Mouse (Mus musculus) brain, embryonic 14.5 days (tissue): Measurements from ENCODE around the gene Ppfibp1.

ENCODE experiments used
- CTCF ChIP-seq: fragments of 200-500 bp; IDR thresholded peaks from 2 replicates; pipeline ENCODE4 v1.5.1; 2012; ENCODE audit warnings: inconsistent platforms, mild to moderate bottlenecking, moderate library complexity, borderline replicate concordance; ENCODE audit not compliant: insufficient read depth, insufficient read length; ENCODE audit errors: extremely low read depth
- POLR2A ChIP-seq: fragments of 200-500 bp; IDR thresholded peaks from 2 replicates; pipeline ENCODE4 v1.6.1; 2012; ENCODE audit warnings: mild to moderate bottlenecking, inconsistent platforms, borderline replicate concordance; ENCODE audit not compliant: poor library complexity, insufficient read depth, insufficient read length, severe bottlenecking; ENCODE audit errors: extremely low read depth

DNA sequence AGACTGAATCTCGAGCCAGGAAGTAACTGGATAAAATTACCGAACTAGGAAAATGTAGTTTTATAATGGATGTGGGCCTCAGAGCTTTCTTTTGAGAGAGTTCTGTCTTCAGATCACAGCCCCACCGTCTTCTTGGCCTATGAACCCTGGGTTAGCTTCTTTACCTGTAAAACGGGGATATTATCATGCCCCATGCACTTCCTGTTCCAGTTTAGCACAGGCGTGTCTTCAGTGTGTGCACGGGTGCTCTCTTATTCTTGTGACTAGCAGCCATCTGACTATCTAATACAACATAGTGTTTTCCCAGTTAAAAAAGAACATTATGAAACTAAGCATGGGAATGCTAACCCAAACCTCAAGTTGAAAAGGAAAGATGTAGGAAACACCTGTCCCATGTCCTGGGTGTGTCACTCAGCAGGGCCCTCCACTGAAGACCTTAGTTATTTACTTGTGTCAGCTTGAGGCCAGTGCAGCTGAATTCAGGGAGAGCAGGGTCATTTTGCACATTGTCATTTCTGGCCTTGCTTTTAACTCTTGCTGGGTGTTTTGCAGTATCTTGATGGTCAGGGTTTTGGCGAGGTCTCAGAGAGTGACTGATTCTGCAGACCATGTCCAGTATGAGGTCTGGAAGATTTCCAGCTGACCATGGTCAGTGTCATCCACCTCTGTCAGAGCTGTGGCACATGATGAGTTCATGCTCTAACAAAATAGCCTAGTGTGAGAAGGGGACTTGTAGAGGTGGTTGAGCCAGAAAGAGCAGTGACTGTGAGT is 53.4 kb downstream of the Ppfibp1 start:
- TF ChIP-seq CTCF (no peak), POLR2A (no peak)
